Mouse (Mus musculus) ZHBTc4 (cell line): ENCODE measurements around the gene Sycp3.
"Not testable (repeated sequence)": the region's sequence is repeated elsewhere in the genome, so short reads cannot be mapped to it uniquely, and the experiment has no call there.

Experiments
- DNase-seq: peaks from one replicate; pipeline ENCODE4 v3.0.0-alpha.2; 2011; ENCODE audit warnings: low read depth, low spot score

The Sycp3 gene

GRCm38 (mm10) chr10:88501370-88501769 is 42.0 kb downstream of the Sycp3 start:
- no peak for DNase-seq

DNA sequence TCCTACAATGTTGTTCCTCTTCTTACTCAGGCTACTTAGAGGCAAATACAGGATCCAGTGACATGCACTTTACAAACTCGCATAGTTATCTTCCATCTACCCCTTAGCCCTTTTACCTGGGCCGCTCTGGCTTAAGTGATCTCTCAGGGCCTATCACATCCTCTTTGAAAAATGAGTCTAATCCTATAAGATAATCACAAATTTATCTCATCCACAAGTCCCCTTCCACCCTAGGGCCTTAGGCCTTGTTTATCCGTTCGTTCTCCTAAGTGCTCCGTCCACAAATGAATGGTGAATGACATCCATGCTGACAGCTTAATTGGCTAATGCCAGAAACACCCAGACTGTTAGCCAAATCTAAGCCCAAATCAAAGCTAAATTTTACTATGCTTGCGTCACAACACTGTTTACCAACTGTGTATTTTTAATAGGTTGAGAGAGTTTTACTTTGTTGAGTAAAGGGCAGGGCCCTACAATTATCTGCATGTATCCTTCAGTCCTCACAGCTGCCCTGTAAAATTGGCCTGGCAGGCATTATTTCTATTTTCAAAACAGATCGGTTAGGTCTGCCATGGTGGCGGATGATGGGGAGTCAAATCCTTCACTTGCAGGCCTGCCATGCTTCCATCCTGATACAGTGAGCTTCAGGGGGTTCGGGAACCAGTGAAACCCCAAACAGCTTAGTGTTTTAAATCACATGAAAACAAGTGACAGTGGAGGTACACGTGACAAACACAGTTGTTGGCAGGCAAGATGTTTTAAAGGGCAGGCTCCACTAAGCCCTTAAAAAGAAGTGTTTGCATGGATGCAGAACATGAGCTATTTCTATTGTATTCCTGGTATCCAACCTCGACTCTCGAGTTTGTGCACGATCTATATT is 42.8 kb downstream of the Sycp3 start:
- no peak for DNase-seq

GRCm38 (mm10) chr10:88502919-88503318 is 43.5 kb downstream of the Sycp3 start:
- DNase-seq: no peak

- peak; percentile 91 for DNase-seq
Measured at GRCm38 (mm10) chr10:88503421-88504314, 44.3 kb downstream of the Sycp3 start, which contains the start of gene Chpt1. Gene Chpt1 (minus strand): TSS chr10:88504073.

DNA sequence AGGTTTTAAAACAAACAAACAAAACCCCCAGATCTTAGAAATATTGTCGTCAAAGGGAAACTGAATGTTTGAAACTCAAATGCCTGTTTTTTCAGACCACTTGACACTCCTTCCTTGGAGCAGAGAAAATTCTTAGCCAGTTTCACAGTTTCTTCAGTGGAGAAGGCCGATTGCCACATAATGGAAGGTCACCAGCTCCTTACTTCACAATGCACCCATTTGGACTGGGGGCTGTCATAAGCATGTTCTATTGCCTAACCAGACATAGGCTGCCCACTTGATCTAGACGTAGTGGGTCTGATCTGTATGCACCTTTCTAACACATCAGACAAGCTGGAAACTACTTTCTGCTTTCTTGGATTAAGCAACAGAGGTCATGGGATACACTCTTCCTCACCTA is 45.1 kb downstream of the Sycp3 start:
- DNase-seq: no peak

- peak; percentile 41 for DNase-seq
Measured at GRCm38 (mm10) chr10:88505256-88505655, 45.9 kb downstream of the Sycp3 start.

- DNase-seq: no peak
Measured at GRCm38 (mm10) chr10:88507691-88508143, 48.3 kb downstream of the Sycp3 start.

GRCm38 (mm10) chr10:88510503-88511271 is 51.3 kb downstream of the Sycp3 start:
- DNase-seq: no peak

- DNase-seq: no peak
Measured at GRCm38 (mm10) chr10:88511355-88511754, 52.0 kb downstream of the Sycp3 start.

GRCm38 (mm10) chr10:88513574-88514135 is 54.3 kb downstream of the Sycp3 start:
- peak; percentile 53 for DNase-seq

GRCm38 (mm10) chr10:88514495-88514894 is 55.1 kb downstream of the Sycp3 start:
- DNase-seq: peak; percentile 90

GRCm38 (mm10) chr10:88515049-88515448 is 55.7 kb downstream of the Sycp3 start:
- not testable (repeated sequence) for DNase-seq

DNA sequence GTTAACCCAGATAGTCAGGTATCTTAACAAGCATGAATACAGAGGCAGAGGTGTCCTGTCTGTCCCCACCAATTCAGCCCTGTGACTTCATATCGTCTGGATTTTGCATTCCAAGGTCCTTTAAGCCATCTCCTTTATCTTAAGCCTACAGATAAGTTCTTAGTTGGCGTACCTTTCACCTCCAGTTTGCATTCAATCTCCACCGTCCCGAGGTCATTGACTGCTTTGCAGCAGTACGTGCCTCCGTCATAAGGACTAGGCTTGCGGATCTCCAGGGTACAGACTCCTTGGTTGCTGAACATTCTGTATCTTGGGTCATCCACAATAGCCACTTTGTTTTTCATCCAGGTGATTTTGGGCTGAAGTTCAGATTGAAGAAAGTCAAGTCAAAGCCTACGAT is 63.4 kb downstream of the Sycp3 start:
- DNase-seq: no peak
